Mouse (Mus musculus) MEL (cell line): ENCODE results near the gene Slco3a1. TPM values are rescaled to one million over a fixed set of nuclear protein-coding genes. Genes with fewer than 3 reads are reported as not detected.

Experiments
- DNase-seq: peaks from one replicate; pipeline ENCODE4 v3.0.0; 2011; ENCODE audit warnings: low read depth, low spot score
- H3K27ac ChIP-seq: 2 replicates; pipeline ENCODE4 v1.5.1; 2012; ENCODE audit warnings: low read depth, mild to moderate bottlenecking, control low read depth, low read length, moderate library complexity; ENCODE audit not compliant: control insufficient read depth
- H3K27me3 ChIP-seq, 2 experiments: fragments of 150-350 bp in 1 of 2; sonication (generic) in 1 of 2; 2 replicates each; pipeline ENCODE4 v1.6.1; 2012; ENCODE audit warnings: low read length in 2 of 2, mild to moderate bottlenecking in 2 of 2, improper control_type of control experiment in 1 of 2, moderate library complexity in 1 of 2; ENCODE audit not compliant: insufficient read depth in 2 of 2, control insufficient read depth in 1 of 2
- H3K36me3 ChIP-seq, 2 experiments: 2 replicates each; pipeline ENCODE4 v1.6.1; 2012 to 2014; ENCODE audit warnings: low read length in 2 of 2, improper control_type of control experiment in 1 of 2, inconsistent platforms in 1 of 2, mild to moderate bottlenecking in 1 of 2; ENCODE audit not compliant: insufficient read depth in 2 of 2, control insufficient read depth in 1 of 2
- H3K4me1 ChIP-seq, 2 experiments: fragments of 150-350 bp in 1 of 2; sonication (generic) in 1 of 2; 2 replicates each; pipeline ENCODE4 v1.6.1; 2012; ENCODE audit warnings: low read length in 2 of 2, improper control_type of control experiment in 1 of 2, mild to moderate bottlenecking in 1 of 2; ENCODE audit not compliant: insufficient read depth in 2 of 2, control insufficient read depth in 1 of 2
- H3K4me3 ChIP-seq, 2 experiments: fragments of 150-350 bp in 1 of 2; sonication (generic) in 1 of 2; 2 replicates each; pipeline ENCODE4 v1.5.1; 2012; ENCODE audit warnings: low read depth in 2 of 2, low read length in 2 of 2, mild to moderate bottlenecking in 2 of 2, moderate library complexity in 2 of 2, control low read depth in 1 of 2, improper control_type of control experiment in 1 of 2; ENCODE audit not compliant: control insufficient read depth in 1 of 2, insufficient read depth in 1 of 2
- H3K79me2 ChIP-seq: 2 replicates; pipeline ENCODE4 v1.6.1; 2012; ENCODE audit warnings: mild to moderate bottlenecking, low read length, moderate library complexity; ENCODE audit not compliant: control insufficient read depth, poor library complexity, insufficient read depth
- H3K9ac ChIP-seq: 2 replicates; pipeline ENCODE4 v1.6.1; 2012; ENCODE audit warnings: low read depth, mild to moderate bottlenecking, control low read depth, low read length, moderate library complexity; ENCODE audit not compliant: control insufficient read depth, poor library complexity, severe bottlenecking
- H3K9me3 ChIP-seq: fragments of 150-350 bp; sonication (generic); replicated peaks from 2 replicates; pipeline ENCODE4 v1.6.1; 2012; ENCODE audit warnings: mild to moderate bottlenecking, low read length, improper control_type of control experiment, moderate library complexity; ENCODE audit not compliant: insufficient read depth
- BHLHE40 ChIP-seq: IDR thresholded peaks from 2 replicates; pipeline ENCODE4 v1.6.1; 2012; ENCODE audit warnings: low read depth, mild to moderate bottlenecking, inconsistent platforms, low read length, improper control_type of control experiment, borderline replicate concordance
- CHD1 ChIP-seq: IDR thresholded peaks from 2 replicates; pipeline ENCODE4 v1.6.1; 2012; ENCODE audit warnings: low read depth, mild to moderate bottlenecking, inconsistent platforms, low read length, improper control_type of control experiment
- CHD2 ChIP-seq: IDR thresholded peaks from 2 replicates; pipeline ENCODE4 v1.6.1; 2011; ENCODE audit warnings: low read length, improper control_type of control experiment
- CTCF ChIP-seq, 3 experiments: IDR thresholded peaks in 2 of 3; conservative IDR thresholded peaks in 1 of 3; 2 replicates each; pipeline ENCODE4 v1.5.1; 2011 to 2012; ENCODE audit warnings: low read length in 3 of 3, low read depth in 2 of 3, mild to moderate bottlenecking in 2 of 3, improper control_type of control experiment in 1 of 3, inconsistent platforms in 1 of 3, mixed read lengths in 1 of 3, moderate library complexity in 1 of 3; ENCODE audit not compliant: control insufficient read depth in 1 of 3, insufficient read depth in 1 of 3, poor library complexity in 1 of 3, severe bottlenecking in 1 of 3
- E2F4 ChIP-seq: IDR thresholded peaks from 2 replicates; pipeline ENCODE4 v1.6.1; 2011; ENCODE audit warnings: low read depth, low read length, improper control_type of control experiment, borderline replicate concordance
- EP300 ChIP-seq, 2 experiments: IDR thresholded peaks; 2 replicates each; pipeline ENCODE4 v1.6.1; 2011; ENCODE audit warnings: improper control_type of control experiment in 2 of 2, low read length in 2 of 2, low read depth in 1 of 2, mild to moderate bottlenecking in 1 of 2
- ETS1 ChIP-seq: IDR thresholded peaks from 2 replicates; pipeline ENCODE4 v1.6.1; 2012; ENCODE audit warnings: low read depth, mild to moderate bottlenecking, inconsistent platforms, low read length, improper control_type of control experiment, moderate library complexity
- JUND ChIP-seq: IDR thresholded peaks from 2 replicates; pipeline ENCODE4 v1.6.1; 2011; ENCODE audit warnings: low read depth, mild to moderate bottlenecking, improper control_type of control experiment, low read length
- MAFK ChIP-seq: IDR thresholded peaks from 2 replicates; pipeline ENCODE4 v1.6.1; 2011; ENCODE audit warnings: low read depth, mild to moderate bottlenecking, low read length, improper control_type of control experiment, borderline replicate concordance
- MEF2A ChIP-seq: IDR thresholded peaks from 2 replicates; pipeline ENCODE4 v1.6.1; 2014; ENCODE audit warnings: low read depth, mild to moderate bottlenecking, inconsistent platforms, low read length, improper control_type of control experiment; ENCODE audit not compliant: poor library complexity, insufficient replicate concordance, severe bottlenecking; ENCODE audit errors: extremely low read depth
- MXI1 ChIP-seq: IDR thresholded peaks from 2 replicates; pipeline ENCODE4 v1.6.1; 2011; ENCODE audit warnings: mild to moderate bottlenecking, low read depth, low read length, improper control_type of control experiment
- MYB ChIP-seq: IDR thresholded peaks from 2 replicates; pipeline ENCODE4 v1.6.1; 2011; ENCODE audit warnings: mild to moderate bottlenecking, low read depth, low read length, improper control_type of control experiment
- MYC ChIP-seq: IDR thresholded peaks from 2 replicates; pipeline ENCODE4 v1.6.1; 2011; ENCODE audit warnings: low read depth, mild to moderate bottlenecking, low read length, improper control_type of control experiment, moderate library complexity
- POLR2A ChIP-seq, 2 experiments: IDR thresholded peaks; 2 replicates each; pipeline ENCODE4 v1.6.1; 2011 to 2012; ENCODE audit warnings: low read length in 2 of 2, mild to moderate bottlenecking in 2 of 2, control low read depth in 1 of 2, improper control_type of control experiment in 1 of 2, low read depth in 1 of 2, moderate library complexity in 1 of 2; ENCODE audit not compliant: control insufficient read depth in 1 of 2, insufficient read depth in 1 of 2, poor library complexity in 1 of 2
- POLR2AphosphoS2 ChIP-seq: IDR thresholded peaks from 2 replicates; pipeline ENCODE4 v1.6.1; 2011; ENCODE audit warnings: low read length, improper control_type of control experiment
- RCOR1 ChIP-seq: IDR thresholded peaks from 2 replicates; pipeline ENCODE4 v1.6.1; 2012; ENCODE audit warnings: low read depth, mild to moderate bottlenecking, inconsistent platforms, low read length, improper control_type of control experiment
- TAL1 ChIP-seq: IDR thresholded peaks from 2 replicates; pipeline ENCODE4 v1.6.1; 2012; ENCODE audit warnings: mild to moderate bottlenecking, inconsistent platforms, low read length, moderate library complexity, mixed read lengths
- TBP ChIP-seq: IDR thresholded peaks from 2 replicates; pipeline ENCODE4 v1.8.0; 2011; ENCODE audit warnings: low read depth, low read length, improper control_type of control experiment
- TCF12 ChIP-seq: IDR thresholded peaks from 2 replicates; pipeline ENCODE4 v1.6.1; 2014; ENCODE audit warnings: low read depth, mild to moderate bottlenecking, inconsistent platforms, low read length, improper control_type of control experiment, moderate library complexity
- UBTF ChIP-seq: IDR thresholded peaks from 2 replicates; pipeline ENCODE4 v1.6.1; 2012; ENCODE audit warnings: low read depth, mild to moderate bottlenecking, inconsistent platforms, low read length, improper control_type of control experiment, moderate library complexity, borderline replicate concordance; ENCODE audit not compliant: insufficient read depth
- USF1 ChIP-seq: IDR thresholded peaks from 2 replicates; pipeline ENCODE4 v1.6.1; 2014; ENCODE audit warnings: low read depth, mild to moderate bottlenecking, inconsistent platforms, low read length, improper control_type of control experiment, moderate library complexity
- USF2 ChIP-seq, 2 experiments: IDR thresholded peaks; 2 replicates each; pipeline ENCODE4 v1.6.1; 2011 to 2012; ENCODE audit warnings: improper control_type of control experiment in 2 of 2, low read length in 2 of 2, borderline replicate concordance in 1 of 2, inconsistent platforms in 1 of 2, low read depth in 1 of 2, mild to moderate bottlenecking in 1 of 2; ENCODE audit not compliant: insufficient read depth in 1 of 2
- ZMIZ1 ChIP-seq: IDR thresholded peaks from 2 replicates; pipeline ENCODE4 v1.6.1; 2012; ENCODE audit warnings: low read depth, mild to moderate bottlenecking, inconsistent platforms, low read length, improper control_type of control experiment, moderate library complexity
- ZNF384 ChIP-seq: IDR thresholded peaks from 2 replicates; pipeline ENCODE4 v1.6.1; 2012; ENCODE audit warnings: low read depth, mild to moderate bottlenecking, inconsistent platforms, low read length, improper control_type of control experiment
- polyA plus RNA-seq, 2 experiments: library from polyadenylated mRNA; stranded (reverse) in 1 of 2; unstranded in 1 of 2; fragments of >175 nt in 1 of 2; fragments of >200 nt in 1 of 2; gene quantifications; 2 replicates each; pipeline versions ENCODE4 v1.2.1 to v1.2.4; 2012; ENCODE audit warnings: low replicate concordance in 2 of 2, low read depth in 1 of 2; ENCODE audit not compliant: insufficient read length in 2 of 2, insufficient read depth in 1 of 2, missing spikeins in 1 of 2
- total RNA-seq: library from RNA; depleted of rRNA; stranded (reverse); fragments of 300-350 nt; gene quantifications from 2 replicates; pipeline ENCODE4 v1.2.3, GENCODE M21; 2012

The Slco3a1 gene
- total and polyA plus RNA-seq, 3 experiments, result 17.6 to 20.9 TPM; not detected in 1

DNA sequence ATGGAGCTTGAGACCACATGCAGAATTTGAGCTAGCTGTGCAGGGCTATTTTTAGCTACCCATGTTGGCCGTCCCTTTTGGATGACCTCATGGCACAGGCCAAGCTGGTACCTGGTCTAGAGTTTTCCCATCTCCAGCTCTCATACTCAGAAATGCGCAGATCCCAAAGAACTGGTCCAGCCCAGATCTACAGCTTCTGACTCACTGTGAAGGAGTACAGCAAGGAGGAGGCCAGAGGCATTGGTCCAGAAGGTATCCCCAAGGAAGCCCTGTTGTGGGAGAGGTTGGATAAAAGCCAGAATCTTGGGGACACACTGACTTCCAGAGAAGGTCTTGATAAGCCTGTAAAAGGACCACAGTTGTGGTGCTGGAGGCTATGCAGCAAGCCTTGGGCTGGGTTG, 172.7 kb downstream of the Slco3a1 start:
- Histone ChIP-seq H3K27ac (no peak overlapping the region), H3K36me3 (no peaks in the 10 kb centered on the region), H3K9me3 (no peaks in the 10 kb centered on the region), H3K4me3 (no peak overlapping the region), H3K79me2 (no peaks in the 10 kb centered on the region), H3K9ac (no peak overlapping the region), H3K4me1 (no peaks in the 10 kb centered on the region), H3K27me3 (no peaks in the 10 kb centered on the region)
- TF ChIP-seq ETS1, result no peak
- no peak for TF ChIP-seq TCF12
- no peak for TF ChIP-seq MYC
- TF ChIP-seq TBP, result no peak
- no peak for TF ChIP-seq UBTF
- TF ChIP-seq MYB, result no peak
- TF ChIP-seq POLR2A (IDR thresholded peaks at IDR 0.05; ENCODE audit: control insufficient read depth in 1 of 2, insufficient read depth in 1 of 2, low read depth in 1 of 2, low read length in 2 of 2, poor library complexity in 1 of 2), result no peak
- TF ChIP-seq ZNF384, result no peak
- no peak for TF ChIP-seq E2F4
- TF ChIP-seq MAFK, result no peak
- no peak for TF ChIP-seq CHD2
- no peak for TF ChIP-seq MEF2A
- no peak for TF ChIP-seq BHLHE40
- no peak for TF ChIP-seq POLR2AphosphoS2
- TF ChIP-seq CTCF (IDR thresholded peaks at IDR 0.05 in 2 of 3, conservative IDR thresholded peaks at IDR 0.05 in 1 of 3; ENCODE audit: control insufficient read depth in 1 of 3, insufficient read depth in 1 of 3, low read depth in 2 of 3, low read length in 3 of 3, poor library complexity in 1 of 3, severe bottlenecking in 1 of 3), result no peak
- no peak for TF ChIP-seq TAL1
- no peak for TF ChIP-seq MXI1
- TF ChIP-seq USF1, result no peak
- DNase-seq, result no peak

DNA sequence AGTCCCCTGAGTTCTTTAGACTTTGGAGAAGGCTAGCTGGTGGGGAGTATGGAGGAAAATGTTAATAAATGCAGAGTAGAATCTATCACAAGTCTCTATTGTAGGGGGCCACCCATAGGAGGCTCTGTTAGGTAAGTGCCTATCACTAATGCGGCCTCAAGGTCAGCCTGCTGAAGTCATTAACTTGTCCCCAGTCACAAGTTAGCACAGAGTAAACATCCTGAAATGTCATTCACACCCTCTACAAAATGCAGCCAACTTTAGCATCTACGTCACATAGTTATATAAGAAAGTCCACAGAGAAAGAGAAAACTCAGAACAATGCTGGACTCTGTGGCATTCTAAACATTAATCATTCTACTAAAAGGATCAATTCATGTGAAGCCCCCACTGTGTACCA, 173.5 kb downstream of the Slco3a1 start:
- Histone ChIP-seq H3K79me2 (no peaks in the 10 kb centered on the region), H3K4me3 (no peak overlapping the region), H3K27ac (no peak overlapping the region), H3K9ac (no peak overlapping the region), H3K27me3 (no peaks in the 10 kb centered on the region), H3K4me1 (no peaks in the 10 kb centered on the region)
- DNase-seq, result no peak
- TF ChIP-seq POLR2AphosphoS2 (no peak), ZNF384 (no peak), POLR2A (IDR thresholded peaks at IDR 0.05; ENCODE audit: control insufficient read depth in 1 of 2, insufficient read depth in 1 of 2, low read depth in 1 of 2, low read length in 2 of 2, poor library complexity in 1 of 2) (no peak), TAL1 (no peak), JUND (no peak), EP300 (IDR thresholded peaks at IDR 0.05; ENCODE audit: low read depth in 1 of 2, low read length in 2 of 2) (no peak), ETS1 (no peak), CHD1 (no peak), ZMIZ1 (no peak), RCOR1 (no peak), CTCF (IDR thresholded peaks at IDR 0.05 in 2 of 3, conservative IDR thresholded peaks at IDR 0.05 in 1 of 3; ENCODE audit: control insufficient read depth in 1 of 3, insufficient read depth in 1 of 3, low read depth in 2 of 3, low read length in 3 of 3, poor library complexity in 1 of 3, severe bottlenecking in 1 of 3) (no peak), USF2 (IDR thresholded peaks at IDR 0.05; ENCODE audit: borderline replicate concordance in 1 of 2, insufficient read depth in 1 of 2, low read depth in 1 of 2, low read length in 2 of 2) (no peak), CHD2 (no peak), TCF12 (no peak), E2F4 (no peak), MEF2A (no peak)
- TF ChIP-seq, all 39 proteins: peak for 0
- Histone ChIP-seq H3K36me3 (no peaks in the 10 kb centered on the region), H3K9me3 (no peaks in the 10 kb centered on the region)
